Mouse (Mus musculus): ENCODE results near the gene Gm5475.

Gene Gm5475

GRCm38 (mm10) chr15:100414011-100414410, 7.9 kb upstream of the Gm5475 start:
- DNase-seq, result no peak

GRCm38 (mm10) chr15:100414942-100415341, 7.0 kb upstream of the Gm5475 start:
- DNase-seq, result no peak

DNA sequence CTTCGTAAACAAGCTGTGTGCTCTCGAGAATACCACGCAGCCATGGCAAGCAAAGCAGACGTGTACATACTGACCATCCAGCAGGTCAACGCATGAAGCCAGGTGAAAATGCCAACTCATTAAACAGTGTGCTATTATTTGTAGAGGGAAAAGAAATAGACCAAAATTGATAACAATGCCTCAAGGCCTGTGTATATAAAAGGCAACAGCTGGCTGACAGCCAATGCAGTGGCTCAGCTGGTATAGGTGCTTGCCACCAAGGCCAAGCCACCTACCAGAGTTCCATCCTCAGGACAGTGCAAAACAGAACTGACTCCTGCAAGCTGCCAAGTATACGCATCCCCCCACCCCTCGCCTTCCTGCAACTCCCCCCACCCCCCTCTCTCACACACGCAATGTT, 6.3 kb upstream of the Gm5475 start:
- peak; percentile 19 to 28 for DNase-seq

DNA sequence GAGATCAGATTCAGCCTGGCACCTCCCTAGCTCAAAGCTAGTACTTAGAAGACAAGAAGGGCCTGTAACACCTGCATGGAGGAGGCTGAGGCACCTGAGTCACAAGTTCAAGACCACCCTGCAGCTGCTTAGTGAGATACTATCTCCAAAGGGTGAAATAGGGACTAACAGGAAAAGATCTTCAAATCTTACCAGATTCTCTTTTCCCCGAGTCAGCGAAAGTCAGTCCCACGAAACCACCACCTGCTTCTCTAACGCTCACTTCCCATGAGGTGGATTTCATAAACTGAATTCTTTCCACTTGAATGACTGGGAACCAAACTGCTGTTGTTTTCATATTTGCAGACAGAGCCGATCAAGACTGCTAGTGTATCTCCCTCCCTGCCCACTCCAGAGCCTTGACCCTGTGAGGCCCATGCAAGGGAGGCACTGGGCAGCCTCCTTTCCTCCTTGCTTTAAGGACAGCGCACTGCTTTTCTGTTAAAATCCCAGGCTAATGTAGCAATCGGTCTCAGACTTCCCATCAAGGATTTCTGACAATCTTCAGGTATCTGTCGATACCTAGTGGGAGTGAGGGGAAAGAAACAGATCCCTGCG, 4.0 kb upstream of the Gm5475 start:
- no peak for DNase-seq

- DNase-seq, result no peak
Measured at GRCm38 (mm10) chr15:100419311-100419710, 2.6 kb upstream of the Gm5475 start.

- DNase-seq, result no peak
Measured at GRCm38 (mm10) chr15:100419901-100420745, 1.8 kb upstream of the Gm5475 start.

GRCm38 (mm10) chr15:100421059-100421757, 739 bp upstream of the Gm5475 start:
- no peak for DNase-seq

DNA sequence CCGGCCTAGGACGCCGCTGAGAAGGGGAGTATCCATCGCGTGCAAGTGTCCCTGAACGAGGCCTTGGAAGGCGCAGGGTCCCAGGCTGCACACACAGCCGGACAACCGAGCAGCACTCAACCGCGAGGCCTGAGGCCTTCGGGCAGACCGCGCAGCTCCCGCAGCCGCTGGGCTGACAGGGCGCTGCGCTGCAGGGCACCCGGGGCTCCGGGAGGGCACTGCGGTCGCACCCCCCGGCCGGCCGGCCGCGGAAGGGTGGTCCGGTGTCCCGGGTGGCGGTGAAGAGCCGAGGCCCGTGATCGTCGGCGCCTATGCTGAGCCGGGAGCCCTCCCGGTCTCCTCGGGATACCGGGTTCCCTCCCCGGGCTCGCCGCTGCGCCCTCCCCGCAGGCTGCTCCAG, 529 bp downstream of the Gm5475 start:
- no peak for DNase-seq

GRCm38 (mm10) chr15:100422899-100423860, 1.2 kb downstream of the Gm5475 start:
- peak; percentile 98 to 99 for DNase-seq

DNA sequence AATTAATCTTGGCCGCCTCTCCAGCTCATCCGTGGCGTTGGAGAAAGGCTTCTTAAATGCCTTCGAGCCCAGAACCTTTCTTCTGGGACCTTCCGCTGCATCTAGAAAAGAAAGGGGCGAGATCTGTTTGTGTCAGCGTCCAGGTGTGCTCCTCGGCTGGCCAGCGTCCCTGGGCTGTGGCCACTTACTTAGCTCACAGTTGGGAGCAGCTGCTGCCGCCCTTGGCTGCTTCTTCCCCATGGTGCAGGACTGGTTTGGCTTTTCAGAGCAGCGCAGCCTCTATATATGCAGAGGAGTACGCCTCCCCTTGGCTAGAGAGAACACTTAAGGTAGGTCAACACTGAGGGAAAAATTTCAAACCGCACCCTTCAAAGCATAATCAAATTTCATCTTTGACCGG, 2.0 kb downstream of the Gm5475 start:
- DNase-seq, result peak; percentile 44 to 45

DNA sequence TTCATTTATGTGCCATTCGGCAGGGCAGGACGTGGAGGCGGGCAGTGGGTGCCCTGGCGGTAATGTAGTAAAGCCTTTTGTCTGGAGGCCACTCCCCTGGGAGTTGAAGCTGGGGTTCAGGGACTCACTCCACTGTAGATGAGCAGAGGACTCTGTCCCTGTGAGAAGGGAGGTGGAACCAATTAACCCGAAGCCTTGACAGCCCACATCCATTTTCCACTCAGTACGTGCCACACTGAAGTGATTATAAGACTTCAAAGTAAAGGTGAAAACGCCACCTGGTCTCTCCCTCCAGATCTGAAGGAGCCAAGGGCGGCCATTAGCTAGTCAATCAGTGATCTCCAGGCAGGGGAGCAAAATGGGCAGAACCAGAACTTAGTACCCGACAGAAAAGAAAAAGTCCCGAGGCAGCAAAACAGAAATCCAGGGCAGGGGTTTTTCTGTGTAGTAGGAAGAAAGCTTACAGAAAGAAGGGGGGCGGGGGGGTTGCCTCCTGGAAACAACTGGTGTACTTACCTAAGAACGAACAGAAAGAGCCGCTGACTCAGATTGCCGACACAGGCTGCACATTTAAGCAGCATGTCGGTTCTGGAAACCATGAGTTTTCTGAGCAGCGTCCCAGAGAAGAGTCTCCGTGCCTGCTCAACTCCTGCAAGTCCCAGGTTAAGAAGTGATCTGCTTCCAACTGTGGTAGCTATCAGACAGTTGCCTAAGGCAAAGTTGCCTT, 2.6 kb downstream of the Gm5475 start, which contains the start of gene Slc11a2:
Gene Slc11a2 (minus strand): TSS at position 677 of the 727 bp plus-strand sequence.
- peak in 1 of 2 experiments; percentile 21 for DNase-seq

DNA sequence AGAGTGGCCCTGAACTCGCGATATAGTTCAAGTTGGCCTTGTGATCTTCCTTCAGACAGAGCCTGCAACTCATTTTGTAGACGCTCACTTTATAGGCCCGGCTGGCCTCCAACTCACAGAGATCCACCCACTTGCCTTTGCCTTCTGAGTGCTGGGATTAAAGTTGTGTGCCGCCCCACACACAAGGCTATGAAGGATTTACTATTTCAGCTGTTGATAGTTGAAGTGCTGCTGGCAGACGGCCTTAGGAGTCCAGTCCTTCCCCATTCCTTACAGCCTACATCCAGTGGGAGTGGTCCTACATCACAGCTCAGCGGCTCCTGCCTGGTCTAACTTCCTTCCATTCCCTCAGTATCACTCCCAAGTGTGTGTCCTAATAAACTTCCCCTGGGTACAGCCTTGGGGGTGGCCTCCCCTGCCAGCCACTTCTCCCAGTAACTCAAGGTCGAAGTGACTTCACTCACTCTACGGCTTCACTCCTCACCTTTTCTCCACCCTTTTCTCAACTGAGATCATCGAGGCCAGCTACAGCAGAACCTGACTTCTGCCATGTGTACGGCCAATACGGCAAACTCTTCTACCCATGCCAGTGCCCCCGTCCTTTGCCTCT, 6.5 kb downstream of the Gm5475 start:
- DNase-seq, result no peak

- peak; percentile 93 for DNase-seq
Measured at GRCm38 (mm10) chr15:100429959-100430565, 8.1 kb downstream of the Gm5475 start.

DNA sequence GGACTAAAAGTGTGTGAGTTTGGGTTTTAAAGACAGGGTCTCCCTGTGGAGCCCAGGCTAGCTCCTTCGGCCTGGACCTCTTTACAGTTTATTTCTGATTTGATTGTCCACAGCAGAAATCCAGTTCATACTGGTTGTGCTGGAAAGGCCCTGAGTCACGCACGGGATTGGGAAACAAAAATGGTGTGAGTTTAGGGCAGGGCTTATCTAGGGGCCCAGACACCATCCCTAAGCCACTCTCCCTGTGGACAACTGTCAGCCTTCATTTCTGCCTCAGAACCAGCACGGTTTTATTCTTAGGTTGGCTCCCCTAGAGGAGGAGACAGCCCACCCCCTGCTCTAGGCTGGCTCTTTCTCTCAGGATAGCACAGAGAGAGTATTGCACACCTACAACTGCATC, 11.3 kb downstream of the Gm5475 start:
- DNase-seq, result no peak

- no peak for DNase-seq
Measured at GRCm38 (mm10) chr15:100436112-100436511, 14.2 kb downstream of the Gm5475 start.

DNA sequence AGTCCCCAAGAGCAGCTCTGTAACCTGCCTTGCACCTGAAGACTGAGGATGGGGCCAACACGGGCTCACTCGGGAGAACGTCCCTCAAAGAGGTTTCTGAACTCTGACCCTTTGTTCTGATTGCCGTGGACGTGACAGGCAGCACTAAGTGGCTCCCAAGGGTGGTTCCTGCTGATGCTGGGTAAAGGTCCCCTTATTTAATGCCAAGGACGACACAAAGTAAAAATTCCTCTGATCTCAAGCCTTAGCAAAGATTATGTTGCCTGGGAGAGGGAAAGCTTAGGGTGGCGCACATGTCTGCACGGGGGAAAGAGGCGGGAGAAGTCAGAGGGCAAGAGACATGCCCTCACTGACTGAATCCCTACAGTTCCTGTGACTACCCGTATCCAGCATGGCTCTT, 14.6 kb downstream of the Gm5475 start:
- DNase-seq, result no peak

DNA sequence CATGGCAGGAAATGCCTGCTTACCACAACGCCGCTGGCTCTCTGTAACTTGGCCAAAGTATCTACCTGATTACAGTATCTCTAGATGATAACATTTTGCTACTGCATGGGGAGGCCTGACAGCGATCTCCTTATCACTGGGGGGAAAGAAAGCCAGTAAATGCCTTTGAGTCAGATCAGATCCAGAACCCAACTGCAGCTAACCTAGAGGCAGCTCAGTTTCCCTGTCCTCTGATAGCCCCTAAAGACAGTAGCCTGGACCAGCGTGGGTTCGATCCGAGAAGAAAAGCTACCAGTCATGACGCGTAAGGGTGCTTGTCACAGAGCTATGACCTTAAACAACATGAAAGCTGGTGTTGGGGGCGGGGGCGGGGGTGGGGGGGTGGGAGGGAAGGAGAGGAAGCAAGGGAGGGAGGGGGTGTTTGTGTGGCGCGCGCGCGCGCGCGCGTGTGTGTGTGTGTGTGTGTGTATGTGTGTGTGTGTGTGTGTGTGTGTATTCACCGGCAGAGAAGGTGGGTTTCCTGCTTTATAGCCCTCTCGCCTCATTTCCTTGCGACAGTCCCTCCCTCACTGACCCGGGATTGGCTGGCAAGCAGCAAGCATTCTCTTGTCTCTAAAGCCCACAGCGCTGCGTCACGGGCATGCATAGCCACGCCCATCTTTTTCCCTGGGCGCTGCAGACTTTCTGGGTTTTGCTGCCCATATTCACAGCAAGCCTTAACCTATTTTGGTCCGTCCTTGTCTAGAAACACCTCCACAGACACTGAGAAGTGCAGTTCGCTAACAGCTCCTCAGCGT, 21.4 kb downstream of the Gm5475 start:
- peak; percentile 89 to 93 for DNase-seq

DNA sequence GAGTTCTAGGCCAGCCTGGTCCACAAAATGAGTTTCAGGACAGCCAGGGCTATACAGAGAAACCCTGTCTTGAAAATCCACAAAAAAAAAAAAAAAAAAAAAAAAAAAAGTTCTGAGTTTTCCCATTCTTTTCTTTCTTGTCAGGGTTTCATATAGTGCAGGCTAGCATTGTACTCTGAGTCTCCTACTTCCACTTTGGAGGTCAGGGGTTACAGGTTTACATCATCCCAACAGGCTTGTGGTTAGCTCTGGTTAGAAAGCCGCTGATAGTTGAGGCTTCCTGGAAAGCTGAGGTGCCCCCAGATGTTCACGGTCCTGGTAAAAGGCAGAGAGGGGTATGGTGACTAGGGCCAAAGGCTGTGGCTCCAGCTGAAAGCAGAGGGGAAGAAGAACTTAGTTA, 24.9 kb downstream of the Gm5475 start:
- no peak for DNase-seq

- no peak for DNase-seq
Measured at GRCm38 (mm10) chr15:100448572-100448971, 26.6 kb downstream of the Gm5475 start.

DNA sequence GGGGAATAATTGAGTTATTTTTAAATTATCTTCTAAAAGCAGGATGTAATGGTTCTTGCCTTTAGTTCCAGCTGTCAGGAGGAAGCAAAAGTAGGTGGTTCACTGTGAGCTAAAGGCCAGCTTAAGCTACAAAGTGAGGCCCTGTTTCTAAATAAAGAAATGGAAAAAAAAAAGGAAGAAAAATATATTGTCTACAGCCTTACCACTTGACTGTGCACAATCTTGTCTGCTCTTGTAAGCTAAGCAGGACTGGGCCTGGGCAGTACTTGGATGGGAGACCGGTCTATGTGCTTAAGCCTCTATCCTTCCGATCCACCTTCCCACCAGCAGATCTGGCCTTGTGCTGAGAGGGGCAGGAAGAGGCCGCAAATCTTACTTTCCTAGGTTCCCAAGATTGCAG, 27.5 kb downstream of the Gm5475 start:
- DNase-seq, result no peak
